Mouse (Mus musculus) kidney, embryonic 15.5 days (tissue): ENCODE results near the gene Elmo3. TPM values are rescaled to one million over a fixed set of nuclear protein-coding genes. Genes with fewer than 3 reads are reported as not detected.

ENCODE experiments used
- ATAC-seq: fragments of 200-750 bp; cut with Nextera tagmentation; replicated peaks from 2 replicates; pipeline ENCODE4 v1.8.0; 2017; ENCODE audit warnings: moderate TSS enrichment; ENCODE audit not compliant: low FRiP score
- H3K27ac ChIP-seq: fragments of 300-500 bp; sonication (generic); 2 replicates; pipeline ENCODE4 v1.5.1; 2015; ENCODE audit warnings: mild to moderate bottlenecking, inconsistent platforms
- H3K27me3 ChIP-seq: fragments of 300-500 bp; sonication (generic); 2 replicates; pipeline ENCODE4 v1.6.1; 2015; ENCODE audit warnings: inconsistent platforms
- H3K36me3 ChIP-seq: fragments of 300-500 bp; sonication (generic); 2 replicates; pipeline ENCODE4 v1.6.1; 2015; ENCODE audit warnings: inconsistent platforms
- H3K4me1 ChIP-seq: fragments of 300-500 bp; sonication (generic); 2 replicates; pipeline ENCODE4 v1.6.1; 2015; ENCODE audit warnings: inconsistent platforms
- H3K4me2 ChIP-seq: fragments of 300-500 bp; sonication (generic); 2 replicates; pipeline ENCODE4 v1.6.1; 2015; ENCODE audit warnings: moderate library complexity, mild to moderate bottlenecking, inconsistent platforms
- H3K4me3 ChIP-seq: fragments of 300-500 bp; sonication (generic); replicated peaks from 2 replicates; pipeline ENCODE4 v1.5.1; 2015; ENCODE audit warnings: mild to moderate bottlenecking, inconsistent platforms
- H3K9ac ChIP-seq: fragments of 300-500 bp; sonication (generic); 2 replicates; pipeline ENCODE4 v1.6.1; 2015; ENCODE audit warnings: mild to moderate bottlenecking, inconsistent platforms
- H3K9me3 ChIP-seq: fragments of 300-500 bp; sonication (generic); replicated peaks from 2 replicates; pipeline ENCODE4 v1.6.1; 2016; ENCODE audit warnings: inconsistent platforms
- WGBS: fragments of 180-500 bp; shearing (Covaris S2); methylation state at CpG from one replicate; pipeline ENCODE4 v1.1.7; 2015; ENCODE audit warnings: mixed read lengths; 5-methylcytosine and 5-hydroxymethylcytosine counted together
- polyA plus RNA-seq: library from polyadenylated mRNA; unstranded; fragments of >200 nt; fragmentation: Nextera tagmentation; extraction: Ambion mirVana; gene quantifications from 2 replicates; pipeline ENCODE4 v1.2.1, GENCODE M21; 2015

Elmo3 gene
- polyA plus RNA-seq, 1 experiment from 2014 or later: 11.5 TPM

GRCm38 (mm10) chr8:105293405-105293804, 12.0 kb upstream of the Elmo3 start:
- Histone ChIP-seq H3K4me1 (peaks cover 42% of the 10 kb centered on the region), H3K4me3 (no peak overlapping the region), H3K4me2 (no peak overlapping the region), H3K9me3 (no peaks in the 10 kb centered on the region), H3K9ac (no peak overlapping the region), H3K27me3 (peaks cover 11% of the 10 kb centered on the region), H3K36me3 (no peaks in the 10 kb centered on the region), H3K27ac (no peak overlapping the region)
- WGBS: 69% methylated on average over 19 of the region's 19 CpGs
- ATAC-seq: no peak

GRCm38 (mm10) chr8:105294776-105295175, 10.6 kb upstream of the Elmo3 start:
- no peak for ATAC-seq
- Histone ChIP-seq H3K4me1 (peaks cover 38% of the 10 kb centered on the region), H3K9ac (no peak overlapping the region), H3K4me2 (peak overlapping the region; percentile 47), H3K27me3 (peaks cover 11% of the 10 kb centered on the region), H3K27ac (no peak overlapping the region), H3K9me3 (no peaks in the 10 kb centered on the region), H3K36me3 (peaks cover 13% of the 10 kb centered on the region), H3K4me3 (peak overlapping the region; percentile 34)
- WGBS: 70% methylated on average over 9 of the region's 9 CpGs

GRCm38 (mm10) chr8:105295256-105295655, 10.1 kb upstream of the Elmo3 start:
- ATAC-seq: no peak
- Histone ChIP-seq H3K36me3 (peaks cover 18% of the 10 kb centered on the region), H3K9ac (no peak overlapping the region), H3K4me1 (peaks cover 33% of the 10 kb centered on the region), H3K27me3 (peaks cover 6% of the 10 kb centered on the region), H3K27ac (peak overlapping the region; percentile 38), H3K4me3 (peak overlapping the region; percentile 34), H3K4me2 (peak overlapping the region; percentile 47), H3K9me3 (no peaks in the 10 kb centered on the region)
- 68% methylated on average over 11 of the region's 11 CpGs for WGBS

- no peak for ATAC-seq
- 58% methylated on average over 11 of the region's 11 CpGs for WGBS
- H3K36me3 ChIP-seq: peaks cover 25% of the 10 kb centered on the region
- peak within 1 kb of the TSS; percentile 80 for H3K27ac ChIP-seq
- H3K4me1 ChIP-seq: peaks cover 26% of the 10 kb centered on the region
- H3K27me3 ChIP-seq: no peaks in the 10 kb centered on the region
- peak within 1 kb of the TSS; percentile 100 for H3K4me3 ChIP-seq
- H3K9me3 ChIP-seq: no peaks in the 10 kb centered on the region
- H3K4me2 ChIP-seq: peak within 1 kb of the TSS; percentile 92
- peak within 1 kb of the TSS; percentile 97; the same call in 1 of the 2 replicates for H3K9ac ChIP-seq
Measured at GRCm38 (mm10) chr8:105295895-105296573, 9.4 kb upstream of the Elmo3 start, which contains the start of gene Exoc3l. TSS of gene Exoc3l (minus strand) at chr8:105296101.

GRCm38 (mm10) chr8:105297511-105298192, 7.7 kb upstream of the Elmo3 start, which contains the start of gene E2f4:
TSS of gene E2f4 (plus strand) at chr8:105297663.
- H3K27me3 ChIP-seq: no peaks in the 10 kb centered on the region
- peak within 1 kb of the TSS; percentile 80 for H3K27ac ChIP-seq
- peaks cover 42% of the 10 kb centered on the region for H3K36me3 ChIP-seq
- H3K9ac ChIP-seq: peak within 1 kb of the TSS; percentile 97
- ATAC-seq: peak; percentile 86
- H3K4me3 ChIP-seq: peak within 1 kb of the TSS; percentile 100
- peaks cover 26% of the 10 kb centered on the region for H3K4me1 ChIP-seq
- H3K4me2 ChIP-seq: peak within 1 kb of the TSS; percentile 92
- no peaks in the 10 kb centered on the region for H3K9me3 ChIP-seq
- under 1% methylated on average over 58 of the region's 58 CpGs for WGBS

- H3K27me3 ChIP-seq: no peaks in the 10 kb centered on the region
- peak overlapping the region; percentile 100 for H3K4me3 ChIP-seq
- H3K36me3 ChIP-seq: peaks cover 51% of the 10 kb centered on the region
- ATAC-seq: no peak
- H3K4me1 ChIP-seq: peaks cover 26% of the 10 kb centered on the region
- peak overlapping the region; percentile 92 for H3K4me2 ChIP-seq
- peak overlapping the region; percentile 97 for H3K9ac ChIP-seq
- H3K9me3 ChIP-seq: no peaks in the 10 kb centered on the region
- H3K27ac ChIP-seq: peak overlapping the region; percentile 3; the same call in 1 of the 2 replicates
- 55% methylated on average over 18 of the region's 18 CpGs for WGBS
Measured at GRCm38 (mm10) chr8:105298351-105299252, 6.8 kb upstream of the Elmo3 start.

GRCm38 (mm10) chr8:105299962-105300361, 5.4 kb upstream of the Elmo3 start:
- Histone ChIP-seq H3K4me1 (peaks cover 34% of the 10 kb centered on the region), H3K4me3 (no peak overlapping the region), H3K4me2 (no peak overlapping the region), H3K27me3 (no peaks in the 10 kb centered on the region), H3K36me3 (peaks cover 65% of the 10 kb centered on the region), H3K9me3 (no peaks in the 10 kb centered on the region), H3K9ac (no peak overlapping the region), H3K27ac (no peak overlapping the region)
- peak; percentile 59; the same call in 1 of the 2 replicates for ATAC-seq
- 94% methylated on average over 8 of the region's 8 CpGs for WGBS

- H3K4me1 ChIP-seq: peaks cover 34% of the 10 kb centered on the region
Measured at GRCm38 (mm10) chr8:105303396-105303795, 2.0 kb upstream of the Elmo3 start.

GRCm38 (mm10) chr8:105303874-105304273, 1.5 kb upstream of the Elmo3 start:
- Histone ChIP-seq H3K36me3 (peaks cover 78% of the 10 kb centered on the region), H3K27me3 (no peaks in the 10 kb centered on the region), H3K27ac (peak overlapping the region; percentile 91; the same call in 1 of the 2 replicates), H3K9ac (no peak overlapping the region), H3K9me3 (no peaks in the 10 kb centered on the region), H3K4me2 (no peak overlapping the region), H3K4me3 (no peak overlapping the region), H3K4me1 (peaks cover 30% of the 10 kb centered on the region)
- ATAC-seq: no peak
- WGBS: 78% methylated on average over 9 of the region's 9 CpGs

More at GRCm38 (mm10) chr8:105303396-105303795, 2.0 kb upstream of the Elmo3 start:
- 84% methylated on average over 8 of the region's 8 CpGs for WGBS
- Histone ChIP-seq H3K27me3 (no peaks in the 10 kb centered on the region), H3K4me3 (no peak overlapping the region), H3K36me3 (peaks cover 78% of the 10 kb centered on the region), H3K4me2 (no peak overlapping the region), H3K9me3 (no peaks in the 10 kb centered on the region), H3K9ac (no peak overlapping the region), H3K27ac (no peak overlapping the region)
- ATAC-seq: no peak

- Histone ChIP-seq H3K9ac (no peak overlapping the region), H3K36me3 (peaks cover 78% of the 10 kb centered on the region), H3K4me1 (peaks cover 27% of the 10 kb centered on the region), H3K27ac (peak overlapping the region; percentile 91), H3K9me3 (no peaks in the 10 kb centered on the region), H3K4me2 (no peak overlapping the region), H3K27me3 (no peaks in the 10 kb centered on the region), H3K4me3 (no peak overlapping the region)
- 65% methylated on average over 9 of the region's 9 CpGs for WGBS
- peak; percentile 12 for ATAC-seq
Measured at GRCm38 (mm10) chr8:105304325-105305210, 833 bp upstream of the Elmo3 start.
